ENCODE assay signal across 8 mouse cellular contexts in the genomic region with DNA sequence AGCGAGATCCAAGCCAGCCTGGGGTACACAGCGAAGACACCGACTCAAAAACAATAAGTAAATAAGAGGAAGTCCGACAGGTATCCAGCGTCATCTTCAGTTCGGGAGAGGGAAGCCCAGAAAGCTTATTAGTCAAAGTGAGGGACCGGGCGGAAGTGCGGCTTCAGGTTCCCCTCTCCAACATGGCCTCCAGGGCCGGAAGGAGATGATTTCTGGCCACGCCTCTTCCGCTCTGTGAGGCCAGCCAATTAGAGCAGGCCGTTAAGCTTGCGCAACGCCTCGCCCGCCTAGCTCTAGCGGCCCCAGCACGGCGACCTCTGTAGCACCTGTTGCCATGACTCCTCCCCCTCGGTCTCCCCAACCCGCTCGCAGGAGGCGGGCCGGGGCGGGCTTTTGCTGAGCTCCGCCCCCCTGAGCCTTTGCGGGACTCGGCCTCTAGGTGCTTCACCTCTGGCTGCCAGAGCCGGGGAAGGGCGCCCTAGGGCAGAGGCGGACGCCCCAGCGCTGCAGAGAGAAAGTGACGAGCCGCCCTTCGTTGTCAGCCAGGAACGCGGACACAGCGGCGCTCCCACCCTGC. TPM values are rescaled to one million over a fixed set of nuclear protein-coding genes. Genes with fewer than 3 reads are reported as not detected.
A peak's percentile ranks its signal among the peaks of the same experiment; 100 is the strongest.
DNase-seq lines count a peak whose midpoint lies in the region; ATAC-seq lines count a peak whose summit lies in the region.

No protein-coding gene starts in this region.

- H3K9ac ChIP-seq in hindbrain, embryonic 12.5 days: peak overlapping the region; percentile 70

- H3K27me3 ChIP-seq in hindbrain, embryonic 12.5 days: no peaks in the 10 kb centered on the region

- peak; percentile 99 for ATAC-seq in hindbrain, embryonic 12.5 days (ENCODE audit: low FRiP score)

- H3K4me1 ChIP-seq in hindbrain, embryonic 12.5 days: peaks cover 7% of the 10 kb centered on the region

- under 1% methylated on average over 41 of the region's 41 CpGs for WGBS in hindbrain, embryonic 12.5 days

- peak; percentile 100 for DNase-seq in NIH3T3 (ENCODE audit: low read depth)
- peak; percentile 99 to 100 for DNase-seq in cerebellum, postnatal 10 days
- peak; percentile 99 for DNase-seq in frontal cortex, postnatal 10 days (ENCODE audit: low spot score in 2 of 2)
- DNase-seq in layer of hippocampus, postnatal 14 days (ENCODE audit: low spot score in 2 of 2): peak; percentile 98 to 99
- DNase-seq in lung, postnatal 14 days: peak; percentile 99
- DNase-seq in retina, adult 2 months (ENCODE audit: low read depth, low spot score): peak; percentile 99
- peak; percentile 99 to 100 for DNase-seq in thymus, postnatal 36 days

- peak overlapping the region; percentile 94 for H3K27ac ChIP-seq in hindbrain, embryonic 12.5 days

- peak overlapping the region; percentile 93 for H3K4me3 ChIP-seq in hindbrain, embryonic 12.5 days

- no peaks in the 10 kb centered on the region for H3K36me3 ChIP-seq in hindbrain, embryonic 12.5 days

- H3K4me2 ChIP-seq in hindbrain, embryonic 12.5 days (replicated peaks): peak overlapping the region; percentile 92

- no peaks in the 10 kb centered on the region for H3K9me3 ChIP-seq in hindbrain, embryonic 12.5 days (replicated peaks)

RNA-seq across cellular contexts. Expression of a gene that starts 0.5 kb away (rescaled TPM):
- polyA plus RNA-seq in hindbrain, embryonic 12.5 days (2016; fragmentation: Nextera tagmentation; extraction: Ambion mirVana): 145 and 146 TPM in 2 replicates
- 100 to 1,000 TPM; 122 to 131 TPM for total RNA-seq in layer of hippocampus, postnatal 14 days (2021)

RNA-seq across cellular contexts. Expression of a gene that starts 0.6 kb away (rescaled TPM):
- polyA plus RNA-seq in hindbrain, embryonic 12.5 days (2016; fragmentation: Nextera tagmentation; extraction: Ambion mirVana): 12.4 and 12.9 TPM in 2 replicates
- 10 to 100 TPM; 78.1 to 91.7 TPM for total RNA-seq in layer of hippocampus, postnatal 14 days (2021)

RNA-seq across cellular contexts. Expression of a gene that starts 24.1 kb away (rescaled TPM):
- 0.09 and 0.12 TPM in 2 replicates for polyA plus RNA-seq in hindbrain, embryonic 12.5 days (2016; fragmentation: Nextera tagmentation; extraction: Ambion mirVana)
- under 1 TPM; 0.41 to 0.48 TPM for total RNA-seq in layer of hippocampus, postnatal 14 days (2021)

Comparison
In these comparisons a context has a peak if more than half of its experiments do, and no peak if none do; other contexts are left out.
1. Peak in every context shown above with its lines: DNase-seq, ATAC-seq, H3K4me3 ChIP-seq and H3K27ac ChIP-seq.